Mouse (Mus musculus): ENCODE measurements around the gene Kif1c. TPM values are rescaled to one million over a fixed set of nuclear protein-coding genes. Genes with fewer than 3 reads are reported as not detected.

The Kif1c gene
- polyA plus RNA-seq, 1 experiment, result 13.7 TPM

DNA sequence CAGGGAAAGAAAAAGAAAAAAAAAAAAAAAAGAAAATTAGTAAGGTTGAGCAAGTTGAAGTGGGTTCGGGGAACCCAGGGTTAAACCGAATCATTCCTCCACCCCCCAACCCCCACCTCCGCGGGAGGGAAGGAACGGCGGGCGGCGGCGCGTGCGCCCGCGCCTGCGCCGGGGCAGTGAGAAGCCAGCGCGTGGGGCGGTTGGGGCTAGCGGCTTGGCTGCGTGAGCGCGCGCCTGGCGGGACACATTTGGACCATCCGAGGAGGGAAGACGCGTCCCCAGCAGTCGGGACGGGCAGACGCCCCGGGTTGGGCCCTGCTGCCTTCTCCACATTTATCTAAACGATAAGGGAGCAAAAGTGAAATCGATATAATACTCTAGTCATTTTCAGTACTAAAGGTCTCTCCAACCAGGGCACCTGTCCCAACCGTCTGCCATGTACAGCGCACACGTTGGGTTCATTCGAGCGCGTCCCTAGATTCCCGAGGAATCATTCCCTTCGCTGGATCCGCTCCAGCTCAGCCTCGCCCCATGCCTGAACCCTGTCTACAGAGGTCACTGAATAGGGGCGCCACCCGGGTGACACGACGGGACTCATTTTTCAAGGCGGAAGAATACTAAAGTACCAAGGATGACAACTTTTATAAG, 45.3 kb upstream of the Kif1c start:
- H3K27ac ChIP-seq (ENCODE audit: control insufficient read depth, insufficient read depth, low read depth, low read length, poor library complexity), result peak overlapping the region; percentile 82
- peaks cover 6% of the 10 kb centered on the region for H3K4me1 ChIP-seq (ENCODE audit: control insufficient read depth, insufficient read depth, low read length)
- H3K4me3 ChIP-seq (replicated peaks; ENCODE audit: control insufficient read depth, low read depth, low read length), result peak overlapping the region; percentile 84
- under 1% methylated on average over 48 of the region's 48 CpGs for WGBS
- TF ChIP-seq POLR2A (IDR thresholded peaks at IDR 0.05; ENCODE audit: borderline replicate concordance, control insufficient read depth, low read depth, low read length) (peak; percentile 67; the same call in 1 of the 2 replicates), CTCF (IDR thresholded peaks at IDR 0.05; ENCODE audit: control insufficient read depth, insufficient read depth, low read length) (no peak)

DNA sequence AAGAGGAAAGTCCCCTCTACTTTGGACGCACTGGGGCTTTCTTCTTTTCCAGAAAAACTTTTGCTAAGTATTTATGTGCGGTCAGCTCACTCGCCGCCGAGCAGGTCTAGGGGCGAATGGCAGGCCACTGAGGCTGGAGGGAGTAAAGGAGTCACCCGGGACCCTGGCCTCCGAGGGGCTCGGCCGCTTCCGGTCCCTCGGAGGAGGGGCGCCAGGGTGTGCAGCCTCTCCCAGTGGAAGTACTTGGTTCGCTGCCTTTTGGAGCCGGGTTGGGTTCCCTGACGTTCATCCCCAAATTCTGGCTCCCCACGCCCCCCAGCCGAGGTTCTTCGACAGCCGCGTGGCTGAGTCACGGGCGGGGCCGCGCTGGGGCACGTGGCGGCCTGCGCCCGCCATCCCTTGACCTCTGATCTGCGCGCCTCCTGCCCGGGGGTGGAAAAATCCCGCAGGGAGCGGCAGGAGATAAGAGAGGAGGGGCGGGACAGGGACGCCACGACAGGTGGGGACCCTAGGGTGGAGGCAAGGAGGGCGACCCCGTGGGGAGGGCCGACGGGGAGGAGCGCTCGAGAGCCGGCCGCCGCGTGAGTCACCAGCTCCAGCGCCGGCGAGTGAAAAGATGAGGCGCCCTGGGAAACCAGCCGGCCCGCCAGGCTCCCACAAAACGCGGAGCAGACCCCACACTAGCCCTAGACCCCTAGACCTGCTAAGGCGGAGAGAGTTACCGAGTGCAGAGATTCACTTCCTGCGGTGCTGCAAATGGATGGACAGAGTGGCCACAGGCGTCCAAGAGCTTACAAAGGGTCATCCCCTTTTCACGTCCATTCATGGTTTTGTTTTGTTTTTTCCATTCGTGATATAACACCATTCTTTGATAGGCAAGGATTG, 44.5 kb upstream of the Kif1c start:
- WGBS, result 3% methylated on average over 61 of the region's 61 CpGs
- peaks cover 4% of the 10 kb centered on the region for H3K4me1 ChIP-seq (ENCODE audit: control insufficient read depth, insufficient read depth, low read length)
- peak overlapping the region; percentile 84 for H3K4me3 ChIP-seq (replicated peaks; ENCODE audit: control insufficient read depth, low read depth, low read length)
- H3K27ac ChIP-seq (ENCODE audit: control insufficient read depth, insufficient read depth, low read depth, low read length, poor library complexity), result peak overlapping the region; percentile 82
- peak; percentile 18; the same call in 1 of the 2 replicates for TF ChIP-seq POLR2A (IDR thresholded peaks at IDR 0.05; ENCODE audit: borderline replicate concordance, control insufficient read depth, low read depth, low read length)
- no peak for TF ChIP-seq CTCF (IDR thresholded peaks at IDR 0.05; ENCODE audit: control insufficient read depth, insufficient read depth, low read length)

DNA sequence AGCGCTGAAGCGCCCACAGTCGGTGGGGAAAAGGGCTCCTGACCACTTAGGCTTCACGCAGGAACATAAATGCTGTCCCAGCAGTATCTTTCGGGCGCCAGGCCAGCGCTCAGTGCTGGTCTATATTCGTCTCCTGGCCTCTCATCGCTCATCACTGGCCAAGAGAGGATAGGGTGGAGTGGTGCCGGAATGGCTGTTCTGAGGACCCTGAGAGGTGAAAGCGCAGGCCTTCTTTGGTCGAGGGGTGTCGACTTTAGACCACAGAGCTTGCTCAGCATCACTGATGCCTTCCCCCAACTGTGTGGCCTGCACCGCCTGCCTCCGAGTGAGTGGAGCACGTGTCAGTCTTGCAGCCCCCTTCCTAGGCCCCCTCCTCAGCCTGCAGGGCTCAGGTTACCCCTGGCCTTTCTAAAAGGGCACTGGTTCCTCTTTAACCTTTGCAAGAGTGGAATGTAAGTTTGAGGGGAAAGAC, 43.9 kb upstream of the Kif1c start:
- peak overlapping the region; percentile 27 for H3K4me3 ChIP-seq (replicated peaks; ENCODE audit: control insufficient read depth, low read depth, low read length)
- 52% methylated on average over 16 of the region's 16 CpGs for WGBS
- H3K27ac ChIP-seq (ENCODE audit: control insufficient read depth, insufficient read depth, low read depth, low read length, poor library complexity), result peak overlapping the region; percentile 82
- TF ChIP-seq POLR2A (IDR thresholded peaks at IDR 0.05; ENCODE audit: borderline replicate concordance, control insufficient read depth, low read depth, low read length) (no peak), CTCF (IDR thresholded peaks at IDR 0.05; ENCODE audit: control insufficient read depth, insufficient read depth, low read length) (no peak)
- H3K4me1 ChIP-seq (ENCODE audit: control insufficient read depth, insufficient read depth, low read length), result peaks cover 4% of the 10 kb centered on the region

DNA sequence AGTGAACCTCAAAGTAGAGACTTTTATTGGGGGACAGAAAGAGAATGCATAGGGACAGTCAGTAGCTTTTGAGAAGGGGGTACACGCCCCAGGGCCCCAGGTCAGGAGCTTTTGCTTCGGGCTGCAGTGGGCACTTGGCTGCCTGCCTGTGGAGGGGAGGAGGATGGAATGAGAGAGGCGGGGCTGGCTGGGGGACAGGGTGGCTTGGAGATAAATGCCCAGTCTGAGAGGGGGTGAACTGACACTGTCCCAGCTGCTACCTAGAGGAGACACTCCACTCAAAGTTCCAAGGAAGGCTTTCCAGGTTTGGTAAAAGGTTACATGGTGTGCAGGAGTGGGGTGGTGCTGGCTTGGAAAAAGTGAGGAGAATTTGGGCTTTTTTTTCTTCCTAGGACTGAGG, 43.4 kb upstream of the Kif1c start, which contains the start of gene Eno3:
TSS of gene Eno3 (plus strand) at position 239 of the 400 bp plus-strand sequence.
- TF ChIP-seq POLR2A (IDR thresholded peaks at IDR 0.05; ENCODE audit: borderline replicate concordance, control insufficient read depth, low read depth, low read length) (no peak), CTCF (IDR thresholded peaks at IDR 0.05; ENCODE audit: control insufficient read depth, insufficient read depth, low read length) (no peak)
- Histone ChIP-seq H3K4me3 (replicated peaks; ENCODE audit: control insufficient read depth, low read depth, low read length) (peak within 1 kb of the TSS; percentile 27), H3K4me1 (ENCODE audit: control insufficient read depth, insufficient read depth, low read length) (peaks cover 4% of the 10 kb centered on the region), H3K27ac (ENCODE audit: control insufficient read depth, insufficient read depth, low read depth, low read length, poor library complexity) (peak within 1 kb of the TSS; percentile 82)
- WGBS, result 38% methylated on average over 3 of the region's 3 CpGs

DNA sequence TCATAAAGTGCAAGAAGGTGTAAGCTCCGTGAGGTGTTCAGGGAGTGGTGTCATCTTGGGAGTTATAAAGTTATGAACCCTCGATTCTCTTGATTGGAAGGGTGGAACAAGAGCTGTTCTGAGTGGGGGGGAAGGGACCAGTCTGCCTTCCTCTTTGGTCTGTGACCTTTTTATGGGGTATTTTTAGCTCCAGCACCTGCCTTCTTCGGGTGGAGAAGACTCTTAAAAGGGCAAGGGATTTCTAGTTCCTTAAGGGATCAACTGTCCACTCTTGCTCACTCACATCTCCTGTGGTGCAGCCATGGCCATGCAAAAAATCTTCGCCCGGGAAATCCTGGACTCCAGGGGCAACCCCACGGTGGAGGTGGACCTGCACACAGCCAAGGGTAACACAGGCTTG, 42.8 kb upstream of the Kif1c start:
- no peak overlapping the region for H3K27ac ChIP-seq (ENCODE audit: control insufficient read depth, insufficient read depth, low read depth, low read length, poor library complexity)
- TF ChIP-seq POLR2A (IDR thresholded peaks at IDR 0.05; ENCODE audit: borderline replicate concordance, control insufficient read depth, low read depth, low read length) (no peak), CTCF (IDR thresholded peaks at IDR 0.05; ENCODE audit: control insufficient read depth, insufficient read depth, low read length) (no peak)
- H3K4me1 ChIP-seq (ENCODE audit: control insufficient read depth, insufficient read depth, low read length), result peaks cover 4% of the 10 kb centered on the region
- WGBS, result 53% methylated on average over 6 of the region's 6 CpGs
- H3K4me3 ChIP-seq (replicated peaks; ENCODE audit: control insufficient read depth, low read depth, low read length), result no peak overlapping the region

DNA sequence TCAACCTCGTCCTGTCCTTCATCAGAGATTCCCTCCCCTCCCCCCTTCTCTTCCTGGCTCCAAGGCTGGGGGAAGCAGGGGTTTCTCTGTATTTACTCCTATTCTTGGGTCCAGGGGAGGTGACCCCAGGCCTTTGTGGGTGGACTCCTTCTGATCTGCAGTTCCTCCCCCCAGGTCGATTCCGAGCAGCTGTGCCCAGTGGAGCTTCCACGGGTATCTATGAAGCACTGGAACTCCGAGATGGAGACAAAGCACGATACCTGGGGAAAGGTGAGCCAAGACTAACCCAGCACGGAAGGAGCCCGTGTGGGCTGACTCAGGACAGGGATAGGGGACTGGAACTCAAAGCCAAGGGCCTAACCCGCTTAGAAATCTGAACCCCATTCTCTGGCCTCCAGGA, 42.4 kb upstream of the Kif1c start:
- no peak overlapping the region for H3K27ac ChIP-seq (ENCODE audit: control insufficient read depth, insufficient read depth, low read depth, low read length, poor library complexity)
- TF ChIP-seq CTCF (IDR thresholded peaks at IDR 0.05; ENCODE audit: control insufficient read depth, insufficient read depth, low read length) (no peak), POLR2A (IDR thresholded peaks at IDR 0.05; ENCODE audit: borderline replicate concordance, control insufficient read depth, low read depth, low read length) (no peak)

DNA sequence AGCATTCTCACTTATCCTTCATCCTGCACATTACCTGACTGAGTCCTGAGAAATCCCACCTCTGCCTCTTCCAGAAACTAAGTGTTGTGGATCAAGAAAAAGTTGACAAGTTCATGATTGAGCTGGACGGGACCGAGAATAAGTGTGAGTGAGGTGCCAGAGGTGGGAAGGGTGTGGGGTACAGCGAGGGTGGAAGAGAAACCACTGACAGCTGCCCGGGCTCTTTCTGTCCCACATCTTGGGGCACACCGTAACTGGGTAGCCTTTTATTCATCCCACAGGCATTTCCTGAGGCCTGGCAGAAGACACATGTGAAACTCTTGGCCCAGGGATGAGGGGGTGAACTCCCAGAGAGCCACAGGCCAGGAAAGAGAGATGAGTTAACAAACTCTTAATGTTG, 41.8 kb upstream of the Kif1c start:
- Histone ChIP-seq H3K4me1 (ENCODE audit: control insufficient read depth, insufficient read depth, low read length) (peaks cover 4% of the 10 kb centered on the region), H3K4me3 (replicated peaks; ENCODE audit: control insufficient read depth, low read depth, low read length) (no peak overlapping the region), H3K27ac (ENCODE audit: control insufficient read depth, insufficient read depth, low read depth, low read length, poor library complexity) (no peak overlapping the region)
- WGBS, result 74% methylated on average over 5 of the region's 5 CpGs
- no peak for TF ChIP-seq CTCF (IDR thresholded peaks at IDR 0.05; ENCODE audit: control insufficient read depth, insufficient read depth, low read length)
- TF ChIP-seq POLR2A (IDR thresholded peaks at IDR 0.05; ENCODE audit: borderline replicate concordance, control insufficient read depth, low read depth, low read length), result no peak

More for the DNA sequence above, 42.4 kb upstream of the Kif1c start:
- WGBS, result 83% methylated on average over 9 of the region's 9 CpGs
- H3K4me1 ChIP-seq (ENCODE audit: control insufficient read depth, insufficient read depth, low read length), result peaks cover 4% of the 10 kb centered on the region
- no peak overlapping the region for H3K4me3 ChIP-seq (replicated peaks; ENCODE audit: control insufficient read depth, low read depth, low read length)

DNA sequence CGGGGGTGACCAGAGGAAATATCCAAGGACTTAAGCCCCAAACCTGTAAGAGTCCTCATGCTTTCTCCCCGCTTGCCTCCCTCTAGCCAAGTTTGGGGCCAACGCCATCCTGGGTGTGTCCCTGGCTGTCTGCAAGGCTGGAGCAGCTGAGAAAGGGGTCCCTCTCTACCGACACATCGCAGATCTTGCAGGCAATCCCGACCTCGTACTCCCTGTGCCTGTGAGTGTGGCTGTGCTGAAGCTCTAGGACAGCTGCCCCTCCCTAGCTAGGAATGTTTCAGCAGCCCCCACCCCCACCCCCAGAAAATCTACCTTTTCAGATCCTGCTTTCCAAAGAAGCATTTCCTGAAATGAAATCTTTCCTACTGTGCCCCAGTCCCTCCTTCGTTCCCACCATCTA, 41.4 kb upstream of the Kif1c start:
- WGBS, result 78% methylated on average over 8 of the region's 8 CpGs
- Histone ChIP-seq H3K4me1 (ENCODE audit: control insufficient read depth, insufficient read depth, low read length) (peaks cover 4% of the 10 kb centered on the region), H3K4me3 (replicated peaks; ENCODE audit: control insufficient read depth, low read depth, low read length) (no peak overlapping the region), H3K27ac (ENCODE audit: control insufficient read depth, insufficient read depth, low read depth, low read length, poor library complexity) (no peak overlapping the region)
- TF ChIP-seq CTCF (IDR thresholded peaks at IDR 0.05; ENCODE audit: control insufficient read depth, insufficient read depth, low read length) (no peak), POLR2A (IDR thresholded peaks at IDR 0.05; ENCODE audit: borderline replicate concordance, control insufficient read depth, low read depth, low read length) (no peak)
